Mouse (Mus musculus) embryonic fibroblast, embryonic 13.5 days (primary cell): Measurements from ENCODE around the gene Clstn2. TPM values are rescaled to one million over a fixed set of nuclear protein-coding genes. Genes with fewer than 3 reads are reported as not detected.

ENCODE experiments used
- H3K27ac ChIP-seq: 2 replicates; pipeline ENCODE4 v1.5.1; 2012; ENCODE audit warnings: low read length, control low read depth, inconsistent platforms; ENCODE audit not compliant: insufficient read depth
- H3K4me1 ChIP-seq: 2 replicates; pipeline ENCODE4 v1.6.1; 2011; ENCODE audit warnings: low read length; ENCODE audit not compliant: control insufficient read depth, insufficient read depth
- H3K4me3 ChIP-seq: 2 replicates; pipeline ENCODE4 v1.5.1; 2011; ENCODE audit warnings: mild to moderate bottlenecking, control low read depth, low read length; ENCODE audit not compliant: insufficient read depth
- CTCF ChIP-seq: IDR thresholded peaks from 2 replicates; pipeline ENCODE4 v1.5.1; 2011; ENCODE audit warnings: mild to moderate bottlenecking, control low read depth, low read length, moderate library complexity, borderline replicate concordance; ENCODE audit not compliant: insufficient read depth
- POLR2A ChIP-seq: IDR thresholded peaks from 2 replicates; pipeline ENCODE4 v1.6.1; 2011; ENCODE audit warnings: low read depth, mild to moderate bottlenecking, control low read depth, low read length, moderate library complexity
- polyA plus RNA-seq: library from polyadenylated mRNA; stranded (reverse); fragments of >200 nt; gene quantifications from 2 replicates; pipeline ENCODE4 v1.2.4, GENCODE M21; 2011; ENCODE audit warnings: low read depth; ENCODE audit not compliant: missing spikeins, insufficient read length

Gene Clstn2
- polyA plus RNA-seq, 1 experiment: 7.6 TPM

DNA sequence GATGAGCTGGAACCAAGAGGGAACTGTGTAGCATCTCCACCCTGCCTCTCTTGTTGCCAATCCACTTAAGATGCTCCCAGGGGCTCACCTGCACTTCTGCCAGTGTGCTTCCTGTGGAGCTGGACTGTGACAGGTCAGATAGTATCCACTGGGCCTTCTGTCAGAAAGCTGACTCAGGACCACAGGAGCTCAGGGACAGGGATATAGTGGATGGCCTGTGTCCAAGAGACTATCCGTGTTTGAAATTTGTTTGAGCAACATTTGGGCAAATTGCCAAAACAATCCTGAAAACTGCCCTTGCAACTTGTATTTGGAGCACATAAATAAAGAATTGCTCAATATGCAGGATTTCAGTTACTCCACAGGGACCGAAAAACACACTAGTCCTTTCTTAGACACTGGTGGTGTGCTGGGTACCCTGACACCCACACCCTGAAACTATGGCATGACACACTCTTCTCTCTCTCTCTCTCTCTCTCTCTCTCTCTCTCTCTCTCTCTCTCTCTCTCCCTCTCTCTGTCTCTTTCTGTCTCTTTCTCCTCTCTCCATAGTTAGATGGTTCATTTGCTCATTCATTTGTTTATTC, 542.3 kb downstream of the Clstn2 start:
- H3K27ac ChIP-seq: no peak overlapping the region
- H3K4me1 ChIP-seq: no peaks in the 10 kb centered on the region
- TF ChIP-seq POLR2A (no peak), CTCF (no peak)
- no peak overlapping the region for H3K4me3 ChIP-seq

DNA sequence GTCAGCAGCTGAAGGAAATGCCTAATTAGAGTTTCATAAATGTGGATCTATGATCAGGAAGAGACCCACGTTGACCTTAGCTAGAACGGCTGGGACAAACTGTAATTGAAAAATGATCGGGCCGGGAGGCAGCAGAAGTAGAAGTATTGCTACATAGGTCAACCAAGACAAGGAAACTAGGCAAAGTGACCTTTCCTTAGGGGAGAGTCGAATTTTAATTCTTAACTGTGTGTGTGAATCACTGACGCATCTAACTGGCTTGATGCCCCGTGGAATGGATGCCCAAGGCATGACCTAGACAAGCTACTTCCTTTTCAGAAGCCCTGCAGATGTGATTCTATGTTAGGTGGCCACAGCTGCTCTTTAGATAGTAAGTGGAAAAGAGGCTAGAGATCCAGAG, 546.2 kb downstream of the Clstn2 start:
- Histone ChIP-seq H3K27ac (no peak overlapping the region), H3K4me3 (no peak overlapping the region), H3K4me1 (no peaks in the 10 kb centered on the region)
- TF ChIP-seq POLR2A (no peak), CTCF (no peak)

DNA sequence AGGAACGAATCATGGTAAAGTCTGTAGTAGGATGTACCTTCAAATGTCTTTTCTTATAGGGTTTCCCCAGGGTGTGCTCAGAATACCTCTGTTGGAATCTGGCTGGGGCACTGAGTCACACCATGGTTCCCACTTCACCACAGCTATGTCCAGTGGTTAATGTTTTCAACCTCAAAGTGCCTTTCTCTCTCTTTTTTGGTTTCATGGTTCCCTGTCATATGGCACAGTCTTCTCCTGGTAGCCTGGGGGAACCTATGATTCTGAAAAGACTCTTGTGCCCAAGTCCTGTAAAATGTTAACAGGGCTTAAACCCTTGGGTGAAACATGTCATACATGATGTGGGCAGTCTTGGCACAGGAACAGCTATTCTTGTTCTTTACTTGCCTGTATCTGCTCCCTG, 551.8 kb downstream of the Clstn2 start:
- Histone ChIP-seq H3K4me1 (no peaks in the 10 kb centered on the region), H3K4me3 (no peak overlapping the region), H3K27ac (no peak overlapping the region)
- TF ChIP-seq CTCF (no peak), POLR2A (no peak)

DNA sequence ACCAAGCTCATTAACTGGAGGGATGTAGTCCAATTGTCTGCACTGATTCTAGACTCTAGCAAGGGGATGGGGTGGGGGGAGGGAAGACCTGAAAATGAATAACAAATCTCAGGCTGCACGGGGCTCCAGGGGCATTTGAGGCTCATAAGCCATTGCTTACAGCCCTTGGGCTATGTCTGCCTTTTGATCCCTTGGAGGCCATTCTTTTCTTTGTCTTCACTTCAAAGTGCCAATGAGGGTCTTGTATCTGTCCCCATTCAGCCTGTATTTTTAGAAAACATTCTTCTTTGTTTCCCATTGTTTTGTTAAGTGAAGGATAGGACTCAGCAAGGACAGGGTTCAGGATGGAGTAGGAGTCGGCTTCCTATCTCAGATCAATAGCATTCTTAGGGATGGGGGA, 556.0 kb downstream of the Clstn2 start:
- TF ChIP-seq CTCF (no peak), POLR2A (no peak)

DNA sequence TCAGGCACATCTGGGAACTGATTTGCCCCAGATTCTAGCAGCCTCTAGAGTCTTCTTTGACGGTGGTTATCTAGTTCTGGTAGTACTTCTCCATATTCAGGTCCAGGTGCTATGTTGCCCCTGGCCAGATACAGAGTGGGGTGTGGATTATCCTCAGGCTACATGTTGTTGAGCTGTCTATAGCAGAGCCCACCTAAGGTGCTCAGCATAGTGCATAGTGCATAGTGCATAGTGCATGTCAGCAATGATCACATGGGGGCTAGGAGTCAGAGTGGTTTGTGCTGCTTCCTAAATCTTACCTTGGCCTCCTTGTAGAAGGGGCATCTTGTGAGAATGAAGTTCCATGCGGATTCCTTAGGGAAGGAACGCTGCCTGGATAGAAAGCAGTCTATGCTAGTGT, 556.5 kb downstream of the Clstn2 start:
- no peak for TF ChIP-seq CTCF
- no peak for TF ChIP-seq POLR2A
- Histone ChIP-seq H3K4me3 (no peak overlapping the region), H3K4me1 (no peaks in the 10 kb centered on the region), H3K27ac (no peak overlapping the region)

More for the DNA sequence above, 556.0 kb downstream of the Clstn2 start:
- H3K27ac ChIP-seq: no peak overlapping the region
- no peak overlapping the region for H3K4me3 ChIP-seq
- H3K4me1 ChIP-seq: no peaks in the 10 kb centered on the region

DNA sequence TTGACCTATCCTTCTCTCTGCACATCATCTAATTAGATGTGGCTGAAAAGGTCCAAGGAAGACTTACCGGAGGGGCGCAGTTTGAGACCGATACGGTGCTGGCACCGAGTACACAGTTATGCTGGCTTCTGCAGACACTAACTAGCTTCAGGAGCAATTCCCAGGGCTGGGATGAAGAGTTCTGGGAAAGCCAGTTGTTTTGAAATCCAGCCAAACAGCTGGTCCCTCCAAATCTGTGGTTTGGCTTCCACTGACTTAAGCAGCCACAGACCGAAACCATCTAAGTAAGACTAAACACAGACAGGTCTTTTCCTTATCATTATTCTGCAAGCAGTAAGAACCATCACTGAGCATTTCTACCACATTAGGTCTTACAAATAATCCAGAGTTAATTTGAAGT, 558.1 kb downstream of the Clstn2 start:
- no peaks in the 10 kb centered on the region for H3K4me1 ChIP-seq
- no peak overlapping the region for H3K27ac ChIP-seq
- H3K4me3 ChIP-seq: no peak overlapping the region
- TF ChIP-seq CTCF: no peak
- no peak for TF ChIP-seq POLR2A

DNA sequence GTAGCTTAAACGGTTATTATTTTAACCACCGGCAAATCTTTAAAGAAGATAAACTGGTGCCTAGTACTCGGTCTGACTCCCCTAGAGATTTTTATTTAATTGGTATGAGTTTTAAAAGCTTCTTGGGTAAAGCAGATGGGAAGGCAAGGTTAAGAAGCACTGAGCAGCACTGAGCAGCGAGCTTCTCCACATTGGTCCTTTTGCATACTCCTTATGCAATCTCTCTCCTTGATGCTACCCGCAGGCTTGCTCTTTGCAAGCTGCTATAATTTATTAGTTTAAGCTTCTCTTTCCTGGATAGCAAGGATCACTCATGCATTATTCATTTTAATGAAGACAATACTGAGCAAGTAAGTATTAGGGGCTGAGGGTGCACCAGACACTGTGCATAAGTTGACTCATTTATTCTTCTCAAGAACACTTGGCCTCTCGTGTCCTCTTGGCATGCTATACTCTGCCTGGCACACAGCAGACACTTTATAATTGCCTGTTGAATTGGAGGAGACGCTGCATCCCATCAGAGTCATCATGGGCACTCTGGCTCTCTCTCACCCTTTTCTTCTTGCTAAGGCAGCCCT, 561.9 kb downstream of the Clstn2 start:
- Histone ChIP-seq H3K27ac (no peak overlapping the region), H3K4me3 (no peak overlapping the region), H3K4me1 (no peaks in the 10 kb centered on the region)
- TF ChIP-seq CTCF: no peak
- no peak for TF ChIP-seq POLR2A

DNA sequence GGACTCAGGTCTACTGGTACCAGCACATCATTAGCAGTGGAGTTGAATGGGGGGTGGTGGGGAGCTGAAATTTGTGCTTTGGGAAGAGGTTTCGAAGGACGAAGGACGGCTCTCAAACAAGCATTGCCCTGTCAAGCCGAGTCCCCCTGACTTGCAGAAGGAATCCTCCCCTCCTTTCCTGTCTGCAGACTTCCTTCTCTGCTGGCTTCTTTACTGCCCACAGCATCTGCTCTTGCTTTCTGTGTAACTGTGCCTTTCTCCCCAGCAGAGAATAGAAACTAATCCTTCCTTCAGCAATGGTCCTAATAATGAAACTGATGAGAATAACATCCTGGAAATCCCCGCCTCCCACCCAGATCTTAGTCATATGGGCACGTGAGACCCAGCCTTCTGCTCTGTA, 572.5 kb downstream of the Clstn2 start:
- TF ChIP-seq CTCF (no peak), POLR2A (no peak)
- Histone ChIP-seq H3K4me3 (no peak overlapping the region), H3K27ac (no peak overlapping the region), H3K4me1 (no peaks in the 10 kb centered on the region)

DNA sequence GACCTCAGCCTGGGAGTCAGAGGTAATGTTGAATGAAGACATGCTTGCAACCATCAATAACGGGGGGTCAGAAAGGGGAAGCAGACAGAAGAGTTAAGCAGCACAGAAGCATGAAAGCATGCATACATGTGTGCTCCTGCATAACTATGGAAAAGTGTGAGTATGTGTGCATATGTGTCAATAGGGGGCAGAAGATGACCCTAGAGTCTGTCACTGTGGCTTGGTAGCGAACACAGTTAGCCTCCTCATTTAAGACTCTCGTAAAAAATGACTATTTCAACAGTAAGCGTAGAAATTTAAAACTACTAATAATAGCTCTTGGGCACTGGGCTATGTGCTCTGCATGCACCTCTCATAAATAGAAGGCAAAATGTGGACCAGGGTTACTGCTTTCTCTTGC, 573.2 kb downstream of the Clstn2 start:
- TF ChIP-seq POLR2A (no peak), CTCF (no peak)
- Histone ChIP-seq H3K4me3 (no peak overlapping the region), H3K4me1 (no peaks in the 10 kb centered on the region), H3K27ac (no peak overlapping the region)

DNA sequence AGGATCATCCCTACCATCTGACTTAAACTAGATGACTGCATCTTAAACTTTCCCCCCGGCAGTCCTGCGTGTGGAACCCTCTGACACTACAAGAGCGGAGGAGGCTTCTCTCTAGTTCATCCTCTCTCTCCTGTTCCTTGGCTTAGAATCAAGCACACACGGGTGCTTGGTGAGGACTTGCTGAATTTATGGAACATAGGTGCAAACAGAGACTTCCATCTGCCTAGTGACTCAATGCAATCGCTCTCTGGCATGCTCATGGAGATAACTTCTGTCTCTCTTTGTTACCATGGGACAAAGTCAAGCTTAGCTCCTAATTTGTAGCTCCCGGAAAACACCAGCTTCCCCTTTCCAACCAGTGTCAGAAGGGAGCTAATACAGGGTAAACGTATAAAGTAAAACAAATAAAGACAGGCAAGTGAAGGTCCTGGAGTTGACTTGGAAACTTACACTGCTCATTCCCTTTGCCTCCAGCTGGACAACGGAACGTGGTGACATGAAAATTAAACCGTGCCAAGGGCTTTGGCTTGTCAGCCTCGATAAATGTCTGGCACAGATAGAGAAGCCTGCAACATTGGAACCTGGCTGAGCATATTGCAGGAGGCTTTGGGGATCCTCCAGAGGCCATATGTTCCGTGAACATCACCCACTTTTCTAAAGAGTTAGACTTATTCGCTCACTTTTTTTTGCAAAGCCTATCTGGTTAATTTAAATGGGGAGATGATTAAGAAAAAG, 583.5 kb downstream of the Clstn2 start:
- Histone ChIP-seq H3K4me3 (no peak overlapping the region), H3K27ac (no peak overlapping the region), H3K4me1 (no peaks in the 10 kb centered on the region)
- no peak for TF ChIP-seq POLR2A
- TF ChIP-seq CTCF: no peak
